ENCODE assay signal across 23 mouse cellular contexts in the genomic region with DNA sequence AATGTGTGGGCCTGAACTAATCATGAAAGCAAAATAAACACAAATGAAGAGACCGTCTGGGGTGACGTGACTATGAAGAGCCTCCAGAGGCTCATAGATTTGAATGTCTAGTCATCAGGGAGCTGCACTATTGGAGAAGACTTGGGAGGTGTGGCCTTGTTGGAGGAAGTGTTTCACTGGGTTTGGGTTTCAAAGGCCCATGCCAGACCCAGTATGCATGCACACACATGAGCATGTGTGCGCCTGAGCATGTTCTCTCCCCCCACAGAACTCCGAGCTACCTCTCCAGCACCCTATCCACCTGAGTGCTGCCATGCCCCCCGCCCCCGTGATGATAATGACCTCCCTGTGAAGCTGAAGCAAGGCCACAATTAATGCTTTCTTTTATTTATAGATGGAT. TPM values are rescaled to one million over a fixed set of nuclear protein-coding genes. Genes with fewer than 3 reads are reported as not detected.
DNase-seq lines count a peak whose midpoint lies in the region; ATAC-seq lines count a peak whose summit lies in the region.
"Had no signal": no experiment of that assay in that cellular context is flagged by ENCODE, and none has a peak within 500 bp of the region (broad histone marks: within the 10 kb centered on the region; RNA-seq: fewer than 3 reads in every experiment).

No protein-coding gene starts in this region.

- no peaks in the 10 kb centered on the region for H3K36me3 ChIP-seq in embryonic facial prominence, embryonic 14.5 days (ENCODE audit: control insufficient read depth, insufficient read depth, low read length)
- H3K36me3 ChIP-seq in embryonic facial prominence, embryonic 10.5 days (replicated peaks): no peaks in the 10 kb centered on the region
- H3K36me3 ChIP-seq: embryonic facial prominence, embryonic 12.5 days; heart, embryonic 12.5 days; hindbrain, embryonic 13.5 days; limb, embryonic 15.5 days; liver, embryonic 15.5 days; neural tube, embryonic 13.5 days had no signal

- 0 out of 2 replicates have a peak, but pooled peaks cover 5% of the 10 kb centered on the region for H3K4me1 ChIP-seq in embryonic facial prominence, embryonic 14.5 days (ENCODE audit: control insufficient read depth, insufficient read depth, low read length)
- H3K4me1 ChIP-seq in embryonic facial prominence, embryonic 10.5 days: 0 out of 2 replicates have a peak, but pooled peaks cover 3% of the 10 kb centered on the region

- no peak overlapping the region for H3K9ac ChIP-seq in embryonic facial prominence, embryonic 14.5 days (ENCODE audit: low read depth, low read length)
- H3K9ac ChIP-seq: embryonic facial prominence, embryonic 12.5 days; heart, embryonic 12.5 days; hindbrain, embryonic 13.5 days; limb, embryonic 15.5 days; liver, embryonic 15.5 days; neural tube, embryonic 13.5 days had no signal

- H3K4me2 ChIP-seq in embryonic facial prominence, embryonic 14.5 days (ENCODE audit: low read depth, low read length): no peak overlapping the region
- H3K4me2 ChIP-seq: embryonic facial prominence, embryonic 12.5 days; heart, embryonic 12.5 days; hindbrain, embryonic 13.5 days; limb, embryonic 15.5 days; liver, embryonic 15.5 days; neural tube, embryonic 13.5 days had no signal

- H3K27me3 ChIP-seq in embryonic facial prominence, embryonic 14.5 days (replicated peaks; ENCODE audit: control insufficient read depth, insufficient read depth, low read length): no peaks in the 10 kb centered on the region
- H3K27me3 ChIP-seq in embryonic facial prominence, embryonic 10.5 days (replicated peaks; ENCODE audit: low read depth, poor library complexity, severe bottlenecking): no peaks in the 10 kb centered on the region
- H3K27me3 ChIP-seq: embryonic facial prominence, embryonic 12.5 days; heart, embryonic 12.5 days; hindbrain, embryonic 13.5 days; limb, embryonic 15.5 days; liver, embryonic 15.5 days; neural tube, embryonic 13.5 days; Patski had no signal

- peak; percentile 24 for DNase-seq in embryonic facial prominence, embryonic 14.5 days (ENCODE audit: low spot score)
- DNase-seq in embryonic facial prominence, embryonic 10.5 days (ENCODE audit: low spot score): no peak
- DNase-seq in B cell, adult 2 months: peak; percentile 29 to 30
- DNase-seq in spleen, adult 18-20 months: no peak
- DNase-seq in T-cell, adult 2 months (ENCODE audit: low spot score): no peak
- DNase-seq in adrenal gland, postnatal 25 days: no peak
- DNase-seq: adrenal gland, postnatal 36 days; cerebellum, adult 2 months; heart, postnatal 14 days; layer of hippocampus, postnatal 36 days; thymus, postnatal 36 days had no signal

- ATAC-seq in embryonic facial prominence, embryonic 14.5 days (ENCODE audit: low read depth): peak; percentile 30; the same call in 1 of the 2 replicates
- ATAC-seq in common myeloid progenitor, adult 5-6 weeks (replicated peaks; ENCODE audit: low read depth, poor library complexity, severe bottlenecking): peak; percentile 52; the same call in 1 of the 2 replicates
- ATAC-seq in monocyte, adult 5-6 weeks (replicated peaks; ENCODE audit: insufficient number of reproducible peaks, low FRiP score, low TSS enrichment, poor library complexity, severe bottlenecking): 0 out of 2 replicates have a peak, but pooled peaks have one; percentile 31
- ATAC-seq: forebrain, embryonic 14.5 days; intestine, embryonic 16.5 days; Patski had no signal

- WGBS in embryonic facial prominence, embryonic 14.5 days: 59% methylated on average over 6 of the region's 6 CpGs
- WGBS in embryonic facial prominence, embryonic 10.5 days: 78% methylated on average over 6 of the region's 6 CpGs

- H3K27ac ChIP-seq in embryonic facial prominence, embryonic 14.5 days (replicated peaks; ENCODE audit: low read depth, low read length): no peak overlapping the region
- H3K27ac ChIP-seq in embryonic facial prominence, embryonic 10.5 days (replicated peaks): no peak overlapping the region
- H3K27ac ChIP-seq: embryonic facial prominence, embryonic 12.5 days; hindbrain, embryonic 13.5 days; limb, embryonic 15.5 days; liver, embryonic 15.5 days; neural tube, embryonic 13.5 days had no signal

- H3K4me3 ChIP-seq in embryonic facial prominence, embryonic 14.5 days (ENCODE audit: low read depth, low read length): no peak overlapping the region
- H3K4me3 ChIP-seq in embryonic facial prominence, embryonic 10.5 days: no peak overlapping the region
- H3K4me3 ChIP-seq: embryonic facial prominence, embryonic 12.5 days; heart, embryonic 12.5 days; hindbrain, embryonic 13.5 days; limb, embryonic 15.5 days; liver, embryonic 15.5 days; neural tube, embryonic 13.5 days had no signal

- no peaks in the 10 kb centered on the region for H3K9me3 ChIP-seq in embryonic facial prominence, embryonic 14.5 days (ENCODE audit: control insufficient read depth, low read length)
- H3K9me3 ChIP-seq in embryonic facial prominence, embryonic 10.5 days: no peaks in the 10 kb centered on the region
- H3K9me3 ChIP-seq: embryonic facial prominence, embryonic 12.5 days; heart, embryonic 12.5 days; hindbrain, embryonic 13.5 days; limb, embryonic 15.5 days; liver, embryonic 15.5 days; neural tube, embryonic 13.5 days had no signal

RNA-seq across cellular contexts. Expression of gene Arfip1, which starts 12.8 kb away (rescaled TPM):
- 55.3 and 56.5 TPM in 2 replicates for polyA plus RNA-seq in embryonic facial prominence, embryonic 14.5 days (2014; fragmentation: Nextera tagmentation; extraction: Ambion mirVana)
- polyA plus RNA-seq in embryonic facial prominence, embryonic 10.5 days (2016; fragmentation: Nextera tagmentation; extraction: Ambion mirVana): 28.1 and 31.2 TPM in 2 replicates
- 32.2 and 43.4 TPM in 2 replicates for total RNA-seq in common myeloid progenitor, adult 5-6 weeks (2017)
- 61.3 to 80.6 TPM (median 68.6 TPM) in 3 replicates for total RNA-seq in monocyte, adult 5-6 weeks (2017)
- 48.2 and 58.0 TPM in 2 replicates for total RNA-seq in adrenal gland, postnatal 25 days (2021)

RNA-seq across cellular contexts. Expression of gene Tigd4, which starts 23.8 kb away (rescaled TPM):
- polyA plus RNA-seq in embryonic facial prominence, embryonic 14.5 days (2014; fragmentation: Nextera tagmentation; extraction: Ambion mirVana): 2.0 and 2.7 TPM in 2 replicates
- polyA plus RNA-seq in embryonic facial prominence, embryonic 10.5 days (2016; fragmentation: Nextera tagmentation; extraction: Ambion mirVana): 0.04 TPM in 1 of 2 replicates, not detected in the other
- not detected in 2 replicates for total RNA-seq in common myeloid progenitor, adult 5-6 weeks (2017)
- not detected in 3 replicates for total RNA-seq in monocyte, adult 5-6 weeks (2017)
- total RNA-seq in adrenal gland, postnatal 25 days (2021): 0.18 TPM in 1 of 2 replicates, not detected in the other
- total RNA-seq: adrenal gland, postnatal 36 days; layer of hippocampus, postnatal 36 days had no signal
- polyA plus RNA-seq: forebrain, embryonic 14.5 days; heart, embryonic 12.5 days; hindbrain, embryonic 13.5 days; intestine, embryonic 16.5 days; kidney, embryonic 14.5 days; neural tube, embryonic 13.5 days had no signal

Comparison
In these comparisons a context has a peak if more than half of its experiments do, and no peak if none do; other contexts are left out.
1. DNase-seq: peak in embryonic facial prominence, embryonic 14.5 days (single experiment) and B cell, adult 2 months (2 of 2); none in embryonic facial prominence, embryonic 10.5 days (single experiment), spleen, adult 18-20 months (0 of 2), T-cell, adult 2 months (single experiment) and adrenal gland, postnatal 25 days (single experiment).
2. Peak in every context shown above with its lines, with median percentiles within 50 percentile points of each other: ATAC-seq.